Mouse (Mus musculus) urinary bladder, postnatal 4 days (tissue): ENCODE measurements at regions not wholly inside any gene's neighbourhood (a gene's known extent, or its start where the extent isn't known, plus 50 kb on each side); places are given as distances from the start of the nearest gene placed in this dataset.
"Not testable (repeated sequence)": the region's sequence is repeated elsewhere in the genome, so short reads cannot be mapped to it uniquely, and the experiment has no call there.

Experiments used
- DNase-seq, 2 experiments: peaks; one replicate each; pipeline ENCODE4 v3.0.0; 2021 to 2022; ENCODE audit warnings: low spot score in 2 of 2

DNA sequence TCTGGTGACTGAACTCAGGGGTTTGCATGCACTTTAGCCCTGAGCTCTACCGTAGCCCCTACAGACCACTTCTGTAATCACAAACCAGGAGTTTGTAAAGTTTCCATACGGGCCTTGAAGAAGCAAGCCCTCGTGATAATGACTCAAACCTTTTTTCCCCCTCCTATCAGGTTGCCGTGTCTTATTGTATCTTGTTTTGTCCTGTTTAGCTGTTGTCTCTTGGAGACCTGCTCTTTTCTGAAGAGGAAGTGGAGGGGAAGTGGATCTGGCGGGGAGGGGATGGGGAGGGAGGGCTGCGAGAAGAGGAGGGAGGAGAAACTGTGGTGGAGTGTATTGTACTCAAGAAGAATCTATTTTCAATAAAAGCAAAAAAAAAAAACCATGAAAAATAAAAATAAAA, 87.0 kb downstream of the Fam43a start:
- DNase-seq, result no peak

DNA sequence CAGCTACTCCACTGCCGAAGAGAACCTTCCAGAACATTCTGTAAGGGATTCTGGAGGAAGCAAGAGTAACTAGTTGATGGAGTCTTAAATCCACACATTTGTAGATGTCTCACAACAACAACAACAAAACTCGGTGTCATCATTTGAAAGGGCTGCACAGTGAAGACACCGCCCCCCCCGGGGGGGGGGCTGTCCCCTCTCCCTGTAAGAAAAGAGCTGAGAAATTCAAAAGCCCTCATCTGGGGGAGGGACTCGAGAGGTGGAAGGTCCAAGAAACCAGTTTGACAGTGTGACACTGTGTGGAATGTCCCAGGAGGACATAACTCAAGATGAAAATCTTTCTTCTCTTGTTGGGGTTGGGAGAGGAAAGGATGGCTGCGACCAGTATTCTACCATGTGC, 87.7 kb downstream of the Fam43a start:
- no peak for DNase-seq

DNA sequence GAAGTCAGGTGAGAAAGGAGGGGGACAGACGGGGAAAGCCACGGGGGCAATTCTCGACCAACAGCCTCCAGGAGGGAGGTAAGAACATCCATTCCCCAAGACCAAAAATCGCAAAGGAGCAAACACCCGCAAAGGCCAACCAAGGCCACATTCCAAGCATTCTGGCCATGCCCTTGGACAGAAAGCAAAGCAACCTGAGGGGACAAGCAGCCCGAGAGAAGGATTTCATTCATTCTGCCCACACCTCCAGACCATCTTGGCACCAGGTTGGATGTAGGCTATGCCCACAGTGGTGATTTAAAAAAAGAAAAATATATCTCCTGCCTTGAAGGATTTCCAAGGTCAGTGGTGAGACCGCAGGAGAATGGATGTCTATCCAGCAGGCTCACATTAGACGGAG, 88.2 kb downstream of the Fam43a start:
- DNase-seq, result no peak

DNA sequence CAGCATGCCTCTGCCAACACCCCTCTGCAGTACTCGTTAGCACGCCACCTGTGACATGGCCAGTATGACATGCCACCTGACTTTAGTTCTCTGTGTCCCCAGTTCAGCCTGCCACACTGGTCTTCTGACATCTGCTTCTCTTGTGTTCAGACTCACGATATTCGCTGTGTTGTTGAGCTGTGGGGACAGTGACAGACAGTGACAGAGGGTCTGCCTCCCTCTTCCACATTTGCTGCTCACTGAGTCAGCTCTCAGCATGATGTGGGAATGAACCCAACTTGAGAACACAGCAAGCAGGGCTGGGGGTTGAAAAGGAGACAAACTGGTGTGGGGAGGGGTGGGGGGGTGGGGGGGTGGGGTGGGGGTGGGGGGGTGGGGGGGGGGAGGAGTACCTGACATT, 91.0 kb downstream of the Fam43a start:
- no peak for DNase-seq

DNA sequence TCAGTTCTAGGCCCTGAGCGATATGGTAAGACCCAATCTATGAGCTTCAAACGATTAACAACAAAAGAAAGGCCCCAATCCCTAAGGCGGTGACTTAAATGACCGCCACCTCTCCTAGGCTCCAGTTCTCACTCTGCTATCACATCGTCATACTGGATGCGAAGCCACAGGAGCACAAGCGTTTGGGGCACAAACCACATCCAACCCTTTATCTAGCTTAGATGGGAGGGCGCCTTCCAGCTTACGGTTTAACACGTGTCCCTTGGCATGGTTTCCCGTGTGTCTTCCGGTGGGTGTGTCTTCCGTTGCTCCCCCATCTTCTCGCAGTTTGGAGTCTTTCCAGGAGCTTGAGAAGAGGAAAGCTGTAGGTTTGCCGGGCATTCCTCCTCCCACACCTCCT, 92.4 kb downstream of the Fam43a start:
- no peak for DNase-seq

DNA sequence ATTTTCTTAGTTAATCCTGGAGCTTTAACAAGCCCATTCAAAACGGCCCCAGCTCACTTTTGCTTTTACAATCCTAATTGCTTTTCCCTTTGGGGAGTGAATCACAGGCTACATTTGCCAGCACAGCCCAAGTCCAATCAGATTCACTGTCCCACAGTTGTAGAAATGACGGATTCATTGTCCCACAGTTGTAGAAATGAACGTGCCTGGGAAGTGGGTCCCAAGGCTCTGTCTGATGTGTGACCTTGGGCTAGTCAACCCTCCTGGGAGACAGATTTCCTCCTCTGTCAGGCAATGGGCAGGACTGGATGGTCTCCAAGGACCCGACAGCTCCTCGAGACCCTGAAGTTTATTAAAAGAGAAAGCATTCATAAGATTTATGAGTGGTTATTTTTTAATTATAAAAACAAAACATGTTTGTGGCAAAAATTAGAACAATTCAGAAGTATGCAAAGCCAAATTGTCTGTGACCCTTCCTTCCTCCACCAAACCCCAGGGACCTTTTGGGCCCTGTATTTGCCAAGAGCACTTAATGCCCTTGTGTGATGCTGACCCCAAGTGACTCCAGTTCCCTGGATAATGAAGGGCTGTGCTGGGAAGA, 93.1 kb downstream of the Fam43a start:
- DNase-seq, result no peak

DNA sequence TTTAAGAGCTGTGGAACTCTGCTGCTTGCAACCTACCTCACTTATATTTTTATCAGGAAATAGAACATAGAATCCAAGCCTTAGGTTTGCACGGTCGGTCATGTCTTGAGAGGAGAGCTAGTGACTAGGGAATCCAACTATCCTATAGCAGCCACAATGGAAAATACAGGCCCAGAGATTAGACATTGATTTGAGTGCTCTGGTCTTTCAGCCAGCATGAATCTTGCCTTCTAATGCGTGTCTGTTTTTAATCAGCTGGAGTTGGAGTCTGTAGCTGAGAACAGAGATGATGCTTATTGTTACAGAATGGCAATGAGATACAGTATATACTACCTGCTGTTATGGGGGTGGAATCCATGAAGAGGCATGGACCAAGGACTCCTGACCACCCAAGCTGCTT, 93.7 kb downstream of the Fam43a start:
- DNase-seq, result no peak

DNA sequence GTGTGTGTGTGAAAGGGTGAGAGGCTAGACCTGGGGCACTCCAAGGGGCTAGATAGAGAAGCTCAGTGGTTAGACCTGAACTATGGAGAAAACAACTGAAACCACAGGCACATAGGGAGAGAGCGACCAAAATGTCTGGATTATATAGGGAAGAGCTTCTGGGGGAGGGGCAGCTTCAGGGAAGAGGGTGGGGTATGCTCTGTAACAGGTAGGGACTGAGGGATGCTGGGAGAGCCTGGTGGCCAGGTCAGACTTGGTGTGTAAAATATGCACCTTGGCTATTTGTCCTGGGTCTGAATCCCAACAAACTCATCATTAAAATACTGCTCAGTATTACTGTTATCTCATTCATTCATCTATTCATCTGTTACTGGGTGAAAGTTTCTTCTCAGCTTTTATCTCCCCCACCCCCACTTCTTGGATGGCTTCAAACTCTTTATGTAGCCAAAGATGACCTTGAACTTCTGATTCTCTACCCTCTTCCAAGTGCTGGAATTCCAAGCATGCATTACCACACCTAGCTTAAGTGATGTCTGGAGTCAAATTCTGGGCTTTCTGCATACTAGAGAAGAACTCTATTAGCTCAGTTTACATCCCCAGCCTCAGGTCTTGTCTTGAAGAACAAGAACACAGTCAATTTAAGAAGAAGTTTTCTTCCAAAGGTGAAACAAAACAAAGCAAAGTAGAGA, 94.5 kb downstream of the Fam43a start:
- no peak for DNase-seq

DNA sequence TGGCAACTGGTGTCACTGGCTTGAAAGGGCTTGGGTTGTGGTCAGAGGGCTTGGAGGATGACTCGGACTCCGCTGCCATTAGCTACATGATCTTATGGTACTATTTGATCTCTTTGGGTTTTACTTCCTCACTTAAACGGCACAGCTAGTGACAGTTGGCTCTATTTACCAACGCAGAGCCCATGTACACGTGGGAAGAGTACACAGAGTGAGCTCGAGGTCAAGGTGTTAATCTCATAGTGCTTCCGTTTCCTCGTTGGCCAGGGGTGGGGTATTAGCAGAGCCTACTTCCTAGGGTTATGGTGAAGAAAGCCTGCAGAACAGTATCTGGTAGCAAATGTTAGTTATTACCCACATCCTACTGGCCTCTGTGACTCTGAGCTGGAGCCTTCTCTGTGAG, 96.2 kb downstream of the Fam43a start:
- no peak for DNase-seq

DNA sequence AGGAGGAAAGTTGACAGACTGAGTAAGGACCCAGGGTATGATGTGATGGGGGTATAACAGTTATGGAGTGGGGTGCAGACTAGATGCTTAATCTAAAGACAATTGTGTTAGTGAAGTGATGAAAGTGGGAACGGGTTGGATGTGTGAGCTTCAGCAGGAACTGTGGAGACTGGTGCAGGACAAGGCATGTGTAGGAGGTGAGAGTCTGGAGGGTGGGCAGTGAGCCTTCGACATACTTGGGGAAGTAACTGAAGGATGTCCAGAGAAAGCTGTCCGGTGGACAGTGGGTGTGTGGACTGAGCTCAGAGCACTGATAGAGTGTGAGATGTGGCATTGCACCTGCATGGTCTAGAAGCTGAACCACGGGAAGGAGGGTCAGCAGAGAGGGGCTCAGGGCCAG, 97.7 kb downstream of the Fam43a start:
- no peak for DNase-seq

DNA sequence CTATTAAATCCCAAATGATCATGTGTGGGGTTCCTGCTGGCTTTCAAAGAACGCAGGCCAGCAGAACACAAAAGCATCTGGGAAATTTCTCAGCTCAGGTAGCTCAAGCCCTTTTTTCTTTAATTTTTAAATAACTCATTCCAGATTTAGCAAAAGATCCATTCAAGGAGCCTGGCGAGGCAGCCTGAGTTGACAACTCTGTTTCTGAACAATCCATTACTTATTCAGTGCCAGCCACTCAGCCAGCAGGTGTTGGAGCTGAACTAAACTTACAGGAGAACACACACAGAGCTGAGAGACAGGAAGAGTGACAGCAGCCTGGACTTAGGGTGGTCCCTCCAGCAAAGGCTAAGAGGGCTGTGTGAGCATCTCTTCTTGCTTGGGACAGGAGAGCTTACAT, 98.3 kb downstream of the Fam43a start:
- DNase-seq, result no peak

DNA sequence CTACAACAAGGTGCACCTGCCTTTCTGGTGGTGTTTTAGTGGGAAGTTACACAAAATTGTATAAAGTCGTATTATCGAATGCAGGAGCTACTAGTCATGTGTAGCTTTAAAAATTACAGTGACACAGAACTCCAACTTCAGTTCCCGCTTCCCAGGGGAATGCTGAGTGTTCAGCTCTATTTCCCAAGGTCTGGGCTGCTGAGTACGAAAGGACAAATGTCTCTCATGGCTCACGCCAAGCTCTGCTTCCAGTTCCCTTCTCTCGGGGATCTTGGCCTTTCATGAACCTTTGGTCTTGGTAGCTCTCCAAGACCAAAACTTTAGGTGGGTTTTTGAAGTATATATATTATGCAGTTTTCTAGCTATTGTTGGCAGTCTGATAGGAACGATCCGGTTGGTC, 104.3 kb downstream of the Fam43a start:
- DNase-seq, result no peak

DNA sequence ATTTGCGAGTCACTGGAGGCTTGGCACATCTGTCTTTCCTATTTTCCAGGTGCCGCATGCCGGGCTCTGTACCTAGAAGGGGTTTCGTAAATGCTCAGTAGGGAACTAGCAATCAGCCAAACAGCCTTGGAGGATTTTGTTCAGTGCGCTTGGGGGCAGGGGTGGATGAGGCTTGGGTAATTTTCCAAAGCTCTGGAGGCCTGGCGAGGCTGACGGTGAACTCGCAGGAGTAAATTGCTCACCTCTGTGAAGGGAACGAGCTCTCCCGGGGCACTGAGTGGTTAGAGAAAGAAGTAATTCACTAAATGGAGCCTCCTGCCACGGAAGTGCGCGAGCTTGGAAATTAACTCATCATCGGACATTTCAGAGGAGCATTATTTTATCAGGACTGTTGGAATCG, 110.0 kb downstream of the Fam43a start:
- no peak for DNase-seq

DNA sequence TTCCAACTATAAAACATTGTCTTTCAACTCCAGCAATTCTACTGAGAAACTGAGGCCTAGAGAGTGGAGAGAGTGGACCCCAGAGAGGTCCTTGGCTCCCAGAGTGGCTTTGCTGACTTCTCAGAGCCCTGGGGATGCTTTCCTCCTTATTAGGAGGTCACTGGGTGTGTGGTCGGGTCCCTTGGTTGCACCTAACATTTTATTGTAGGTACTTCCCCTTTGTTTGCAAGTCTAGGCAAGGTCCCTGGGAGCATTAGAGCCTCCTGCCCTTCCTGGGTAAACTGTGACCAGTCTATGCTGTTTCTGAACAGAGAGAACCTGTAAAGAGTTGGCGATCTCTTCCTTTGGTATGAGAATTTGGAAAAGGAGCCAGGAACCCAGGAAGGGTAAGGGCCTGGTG, 110.5 kb downstream of the Fam43a start:
- no peak for DNase-seq

DNA sequence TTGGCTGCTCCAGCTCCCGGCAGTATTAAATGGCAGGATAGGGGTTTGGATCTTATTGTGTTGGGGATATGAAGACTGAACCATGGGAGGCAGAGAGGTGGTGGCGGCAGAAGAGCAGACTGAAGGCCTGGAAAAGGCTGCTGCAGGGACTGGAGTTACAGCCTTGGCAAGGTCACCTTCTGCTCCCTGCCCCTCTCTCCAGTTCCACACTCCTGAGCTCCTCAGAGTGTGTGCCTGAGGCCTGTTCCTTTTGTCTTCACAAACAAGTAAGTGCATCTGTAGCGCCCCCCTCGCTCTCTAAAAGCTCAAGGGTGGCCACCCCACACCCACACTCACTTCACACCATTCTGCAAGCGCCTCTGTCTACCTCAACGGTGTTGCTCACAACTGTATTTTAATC, 113.0 kb downstream of the Fam43a start:
- no peak for DNase-seq

DNA sequence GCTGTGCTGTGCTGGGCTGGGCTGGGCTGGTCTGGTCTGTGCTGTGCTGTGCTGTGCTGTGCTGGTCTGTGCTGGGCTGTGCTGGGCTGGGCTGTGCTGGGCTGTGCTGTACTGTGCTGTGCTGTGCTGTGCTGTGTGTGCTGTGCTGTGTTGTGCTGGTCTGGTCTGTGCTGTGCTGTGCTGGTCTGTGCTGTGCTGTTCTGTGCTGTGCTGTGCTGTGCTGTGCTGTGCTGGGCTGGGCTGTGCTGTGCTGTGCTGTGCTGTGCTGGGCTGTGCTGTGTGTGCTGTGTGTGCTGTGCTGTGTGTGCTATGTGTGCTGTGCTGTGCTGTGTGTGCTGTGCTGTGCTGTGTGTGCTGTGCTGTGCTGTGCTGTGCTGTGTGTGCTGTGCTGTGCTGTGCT, 118.1 kb downstream of the Fam43a start:
- not testable (repeated sequence) for DNase-seq

DNA sequence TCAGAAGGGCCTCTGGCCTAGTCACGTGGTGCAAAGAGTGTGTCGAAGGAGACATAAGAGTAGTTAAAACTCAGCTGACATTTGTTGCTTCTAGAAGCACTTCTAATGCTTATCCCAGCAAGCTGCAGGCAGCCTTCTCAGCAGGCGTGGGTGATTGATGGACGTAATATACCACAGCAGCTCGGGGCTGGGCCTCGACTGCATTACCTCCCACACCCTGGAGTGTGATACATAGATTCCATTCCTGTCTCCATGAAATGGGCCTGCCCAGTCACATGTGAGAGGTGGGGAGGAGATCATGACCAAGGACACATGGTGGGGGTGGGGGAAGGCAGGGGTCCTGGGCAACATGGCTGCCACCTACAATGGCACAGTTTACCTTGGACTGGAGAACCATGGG, 121.3 kb downstream of the Fam43a start:
- no peak for DNase-seq

DNA sequence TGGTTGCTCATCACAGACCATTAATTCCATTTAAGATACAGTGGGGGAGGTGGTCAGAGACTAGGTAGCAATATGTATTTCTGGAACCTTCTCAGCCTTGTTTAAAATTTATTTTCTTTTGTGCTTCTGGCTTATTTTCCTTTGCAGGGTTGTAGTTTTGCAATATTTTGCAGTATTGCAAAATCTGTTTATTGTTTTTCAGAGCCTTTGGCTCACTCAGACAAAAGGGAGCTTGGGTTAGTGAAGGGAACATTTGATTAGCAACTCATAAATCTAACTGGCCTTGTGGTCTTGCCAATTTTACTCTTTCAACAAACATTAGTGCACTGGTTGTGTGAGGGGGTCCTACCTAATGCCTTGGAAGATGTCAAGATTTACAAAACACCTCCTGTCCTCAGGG, 121.7 kb downstream of the Fam43a start:
- DNase-seq, result no peak

DNA sequence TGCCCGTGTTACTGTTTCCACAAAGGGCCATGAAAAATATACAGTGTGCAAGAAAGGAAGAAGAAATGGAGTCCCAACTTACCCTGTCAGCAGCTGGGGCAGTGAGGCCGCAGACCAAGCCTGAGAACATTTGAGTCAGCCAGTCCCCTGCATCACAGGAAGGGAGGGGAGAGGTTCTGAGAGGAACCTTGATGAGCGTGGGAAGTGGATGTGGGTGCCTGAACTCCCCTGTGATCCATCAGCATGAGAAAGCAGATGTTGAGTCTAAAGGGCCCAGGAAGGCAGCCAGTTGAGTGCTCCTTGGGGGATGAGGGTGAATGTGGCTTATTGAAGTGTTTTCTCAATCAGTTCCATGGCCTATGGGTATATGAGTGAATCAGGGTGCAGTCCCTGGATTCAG, 122.8 kb downstream of the Fam43a start:
- DNase-seq, result no peak

DNA sequence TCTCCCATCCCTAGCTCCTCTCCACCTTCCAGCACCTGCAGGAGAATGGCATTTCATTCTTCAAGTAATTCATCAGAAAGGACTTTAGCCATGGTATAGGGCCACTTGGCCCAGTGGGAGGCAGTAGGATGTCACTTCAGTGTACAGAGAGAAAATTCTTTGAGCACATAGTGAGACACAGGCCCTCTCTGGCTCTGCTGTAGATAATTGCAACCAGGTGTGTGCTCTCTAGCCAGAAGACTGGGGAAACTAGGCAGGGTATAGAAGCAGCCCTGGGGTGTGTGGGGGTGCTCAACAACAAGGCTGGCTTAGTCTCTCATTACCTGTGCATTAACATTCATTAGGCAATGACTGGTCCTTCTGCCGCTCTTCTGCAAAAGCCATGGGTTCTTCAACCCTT, 125.1 kb downstream of the Fam43a start:
- DNase-seq, result no peak

DNA sequence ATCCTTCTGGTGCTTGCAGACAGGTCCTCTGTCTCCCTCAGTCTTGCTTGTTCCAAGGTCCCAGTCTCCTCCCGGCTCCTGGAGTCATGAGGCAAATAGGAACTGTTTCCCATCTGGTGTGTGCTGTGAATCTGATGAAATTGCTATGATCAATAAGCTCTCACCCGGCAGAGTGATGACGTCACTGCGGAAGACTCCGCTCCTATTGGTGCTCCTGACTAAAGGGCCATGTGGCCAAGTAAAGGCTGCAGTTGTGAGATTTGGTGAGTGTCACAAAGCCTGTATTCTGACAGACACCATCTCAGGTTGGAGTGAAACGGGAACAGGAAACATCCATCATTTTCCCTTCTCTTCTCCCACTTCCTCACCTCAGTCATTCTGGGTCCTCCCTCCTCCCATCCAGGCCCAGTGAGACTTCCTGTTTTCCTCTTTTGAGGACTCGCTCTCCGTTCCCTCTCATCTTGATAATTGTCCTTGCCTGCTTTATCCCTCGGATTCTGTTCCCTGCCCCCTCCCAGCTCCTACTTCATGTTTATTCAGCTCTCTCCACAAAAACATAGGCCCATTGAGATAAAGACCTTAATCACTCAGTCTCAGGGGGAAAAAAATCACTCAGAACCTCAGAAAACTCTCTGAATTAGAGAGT, 133.4 kb downstream of the Fam43a start:
- no peak for DNase-seq

DNA sequence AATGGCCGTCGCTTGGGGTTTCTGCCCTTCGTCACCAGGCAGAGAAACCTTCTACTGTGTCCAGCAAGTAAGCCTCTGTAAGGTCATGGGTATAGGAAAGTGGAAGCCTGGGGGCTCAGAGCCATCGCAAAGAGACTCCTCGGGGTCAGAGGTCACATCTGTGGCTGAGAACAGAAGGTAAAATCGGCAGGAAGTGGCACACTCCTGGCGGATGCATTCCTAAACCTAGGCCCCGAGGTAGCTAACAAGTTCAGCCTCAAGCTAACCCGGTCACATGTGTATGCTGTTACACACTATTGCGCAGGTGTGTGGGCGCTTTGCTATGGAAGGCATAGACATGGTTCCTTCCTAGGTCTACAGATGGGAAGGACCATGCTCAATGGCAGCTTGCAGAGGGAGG, 134.0 kb downstream of the Fam43a start:
- no peak for DNase-seq

DNA sequence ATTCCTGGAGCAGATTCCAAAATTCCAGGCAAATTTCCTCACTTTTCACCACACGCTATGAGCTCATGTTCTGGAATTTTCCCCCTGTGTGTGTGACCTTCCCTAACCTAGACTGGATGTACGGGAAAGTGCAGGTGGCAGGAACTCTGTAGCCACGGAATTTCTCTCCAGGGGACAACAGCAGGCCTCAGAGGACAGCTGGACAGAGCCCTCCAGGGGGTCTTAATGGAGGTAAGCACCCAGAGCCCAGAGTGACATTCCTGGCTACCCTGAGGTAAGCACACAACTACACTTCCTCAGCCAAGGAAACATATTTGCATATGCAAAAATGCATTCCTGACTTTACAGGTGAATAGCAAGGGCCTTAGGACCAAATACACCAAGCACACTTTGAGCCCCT, 135.8 kb downstream of the Fam43a start:
- DNase-seq, result no peak

DNA sequence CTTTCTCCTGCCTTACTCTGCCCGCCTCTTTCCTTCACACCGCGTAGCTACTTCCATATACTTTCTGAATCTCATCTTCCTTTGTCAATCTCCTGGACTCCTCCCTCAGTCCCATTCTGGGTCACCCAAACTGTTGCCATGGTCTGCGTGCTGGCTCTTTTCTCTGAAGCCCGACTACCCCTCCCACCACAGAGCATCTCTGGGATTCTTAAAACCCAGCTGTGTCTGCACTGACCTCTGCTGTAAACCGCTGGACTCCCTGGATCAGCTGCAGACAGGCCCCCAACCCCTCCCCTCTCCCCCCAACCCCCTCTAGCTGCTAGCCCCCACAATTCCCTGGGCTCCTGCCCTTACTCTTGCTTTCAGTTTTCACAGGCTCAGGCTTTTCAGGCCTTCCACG, 136.4 kb downstream of the Fam43a start:
- no peak for DNase-seq
